Mouse (Mus musculus) neural tube, embryonic 12.5 days (tissue): ENCODE measurements around the gene Sars. TPM values are rescaled to one million over a fixed set of nuclear protein-coding genes. Genes with fewer than 3 reads are reported as not detected.

Experiments
- ATAC-seq: fragments of 200-750 bp; cut with Nextera tagmentation; 2 replicates; pipeline ENCODE4 v1.8.0; 2017; ENCODE audit warnings: low read depth, mild to moderate bottlenecking, moderate TSS enrichment, moderate library complexity; ENCODE audit not compliant: low FRiP score
- H3K27ac ChIP-seq: fragments of 300-500 bp; sonication (generic); 2 replicates; pipeline ENCODE4 v1.5.1; 2016
- H3K27me3 ChIP-seq: fragments of 300-500 bp; sonication (generic); replicated peaks from 2 replicates; pipeline ENCODE4 v1.6.1; 2016; ENCODE audit warnings: mild to moderate bottlenecking
- H3K36me3 ChIP-seq: fragments of 300-500 bp; sonication (generic); 2 replicates; pipeline ENCODE4 v1.6.1; 2016; ENCODE audit warnings: mild to moderate bottlenecking
- H3K4me1 ChIP-seq: fragments of 300-500 bp; sonication (generic); 2 replicates; pipeline ENCODE4 v1.6.1; 2016
- H3K4me2 ChIP-seq: fragments of 300-500 bp; sonication (generic); replicated peaks from 2 replicates; pipeline ENCODE4 v1.6.1; 2016; ENCODE audit warnings: mild to moderate bottlenecking
- H3K4me3 ChIP-seq: fragments of 300-500 bp; sonication (generic); 2 replicates; pipeline ENCODE4 v1.5.1; 2016
- H3K9ac ChIP-seq: fragments of 300-500 bp; sonication (generic); 2 replicates; pipeline ENCODE4 v1.6.1; 2016; ENCODE audit warnings: mild to moderate bottlenecking
- H3K9me3 ChIP-seq: fragments of 300-500 bp; sonication (generic); 2 replicates; pipeline ENCODE4 v1.6.1; 2016; ENCODE audit warnings: mild to moderate bottlenecking
- WGBS: fragments of 180-500 bp; shearing (Covaris S2); methylation state at CpG from one replicate; pipeline ENCODE4 v1.1.7; 2016; 5-methylcytosine and 5-hydroxymethylcytosine counted together
- polyA plus RNA-seq: library from polyadenylated mRNA; unstranded; fragments of >200 nt; fragmentation: Nextera tagmentation; extraction: Ambion mirVana; gene quantifications from 2 replicates; pipeline ENCODE4 v1.2.1, GENCODE M21; 2016

The Sars gene
- polyA plus RNA-seq, 1 experiment from 2014 or later: 212 TPM

DNA sequence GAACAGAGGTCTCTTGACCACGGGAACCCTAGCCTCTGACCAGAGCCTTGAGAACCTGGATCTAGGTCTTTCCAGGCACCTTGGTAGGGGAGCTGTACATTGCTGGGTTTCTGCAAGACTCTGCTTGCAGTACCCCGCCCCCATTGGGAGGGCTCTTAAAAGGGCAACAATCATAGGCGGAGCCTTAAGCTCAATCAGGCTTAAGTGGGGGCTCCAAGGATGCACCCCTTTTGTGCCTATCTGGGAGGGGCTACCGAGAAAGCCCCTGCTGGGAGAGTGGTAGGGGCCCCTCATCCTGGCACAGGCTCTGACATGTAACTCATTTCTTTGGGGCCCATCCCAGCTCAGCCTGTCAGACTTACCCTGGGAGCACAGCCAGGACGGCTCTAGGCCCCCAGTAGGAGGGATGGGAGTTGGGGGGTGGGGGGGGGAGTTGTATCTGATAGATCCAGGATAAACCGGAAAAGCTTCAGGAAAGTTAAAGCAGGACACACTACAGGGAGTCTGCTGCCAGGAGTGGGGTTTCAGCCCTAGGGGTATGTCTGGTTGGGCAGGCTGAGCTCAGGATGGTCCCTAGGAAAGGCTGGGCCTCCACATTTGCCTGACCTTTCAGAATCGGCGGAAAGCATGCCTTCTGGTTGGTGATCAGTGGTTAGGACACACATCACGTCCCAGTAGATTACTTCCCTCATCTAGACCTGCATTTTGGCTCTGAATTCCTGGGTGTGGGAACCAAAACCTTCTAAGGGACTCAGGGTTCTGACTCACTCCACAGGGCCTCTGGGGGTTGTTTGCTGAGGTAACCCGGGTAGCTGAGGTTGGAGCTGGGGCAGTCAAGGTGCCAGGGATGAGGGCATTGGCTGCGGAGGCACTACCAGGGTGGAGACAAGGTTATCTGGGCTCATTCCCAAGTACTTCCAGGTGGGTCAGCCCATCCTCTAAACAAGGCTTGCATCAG lies 20.9 kb downstream of the Sars start:
- no peaks in the 10 kb centered on the region for H3K27me3 ChIP-seq
- peak; percentile 66 for ATAC-seq
- WGBS: 19% methylated on average over 11 of the region's 11 CpGs

DNA sequence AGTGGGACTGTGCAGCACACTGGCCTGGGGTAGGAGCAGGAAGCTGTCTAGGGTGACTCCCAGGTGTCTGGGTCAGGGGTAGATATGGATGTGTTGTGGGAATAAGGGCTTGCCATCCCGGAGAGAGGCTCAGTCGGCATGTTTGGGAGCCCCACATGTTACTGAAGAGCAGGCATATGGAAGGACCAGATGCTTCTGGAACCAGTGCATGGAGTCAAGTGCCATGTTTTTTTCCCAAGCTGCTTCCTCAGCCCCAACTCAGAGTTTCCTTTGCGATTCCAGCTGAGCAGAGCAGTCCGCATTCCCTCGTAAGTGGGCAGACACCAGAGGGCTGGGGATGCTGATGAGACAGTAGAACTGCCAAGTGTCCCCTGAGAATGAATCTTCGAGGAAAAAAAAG lies 22.0 kb downstream of the Sars start:
- Histone ChIP-seq H3K4me3 (no peak overlapping the region), H3K9me3 (no peaks in the 10 kb centered on the region), H3K27ac (no peak overlapping the region), H3K9ac (peak overlapping the region; percentile 42; the same call in 1 of the 2 replicates), H3K4me2 (peak overlapping the region; percentile 52), H3K36me3 (peaks cover 24% of the 10 kb centered on the region), H3K27me3 (no peaks in the 10 kb centered on the region), H3K4me1 (peaks cover 46% of the 10 kb centered on the region)
- WGBS: 46% methylated on average over 6 of the region's 6 CpGs
- ATAC-seq: no peak

More for the DNA sequence above, 20.9 kb downstream of the Sars start:
- Histone ChIP-seq H3K36me3 (peaks cover 35% of the 10 kb centered on the region), H3K9ac (peak overlapping the region; percentile 42), H3K4me2 (peak overlapping the region; percentile 52), H3K4me3 (no peak overlapping the region), H3K27ac (peak overlapping the region; percentile 33; the same call in 1 of the 2 replicates), H3K4me1 (peaks cover 46% of the 10 kb centered on the region), H3K9me3 (no peaks in the 10 kb centered on the region)

GRCm38 (mm10) chr3:108415831-108416223 lies 29.2 kb downstream of the Sars start:
- Histone ChIP-seq H3K9me3 (peaks cover 8% of the 10 kb centered on the region), H3K36me3 (peaks cover 32% of the 10 kb centered on the region), H3K4me2 (peak overlapping the region; percentile 85), H3K9ac (peak overlapping the region; percentile 98), H3K27me3 (no peaks in the 10 kb centered on the region), H3K4me1 (peaks cover 36% of the 10 kb centered on the region), H3K27ac (peak overlapping the region; percentile 75), H3K4me3 (peak overlapping the region; percentile 92)
- ATAC-seq: peak; percentile 75
- WGBS: under 1% methylated on average over 48 of the region's 48 CpGs

GRCm38 (mm10) chr3:108414857-108415830 lies 29.9 kb downstream of the Sars start, which contains the start of gene Celsr2:
Gene Celsr2, minus strand, starts transcription at chr3:108415552.
- WGBS: 4% methylated on average over 67 of the region's 67 CpGs
- H3K4me3 ChIP-seq: peak within 1 kb of the TSS; percentile 92
- H3K36me3 ChIP-seq: peaks cover 32% of the 10 kb centered on the region
- H3K4me1 ChIP-seq: peaks cover 42% of the 10 kb centered on the region
- peak within 1 kb of the TSS; percentile 98 for H3K9ac ChIP-seq
- peak; percentile 10; the same call in 1 of the 2 replicates for ATAC-seq
- peak within 1 kb of the TSS; percentile 85 for H3K4me2 ChIP-seq
- H3K27me3 ChIP-seq: no peaks in the 10 kb centered on the region
- peaks cover 8% of the 10 kb centered on the region for H3K9me3 ChIP-seq
- H3K27ac ChIP-seq: peak within 1 kb of the TSS; percentile 75

GRCm38 (mm10) chr3:108413634-108414360 lies 31.2 kb downstream of the Sars start:
- ATAC-seq: no peak
- H3K9me3 ChIP-seq: peaks cover 8% of the 10 kb centered on the region
- WGBS: 97% methylated on average over 35 of the region's 35 CpGs
- H3K4me3 ChIP-seq: peak overlapping the region; percentile 92
- no peaks in the 10 kb centered on the region for H3K27me3 ChIP-seq
- H3K4me2 ChIP-seq: peak overlapping the region; percentile 85
- peaks cover 43% of the 10 kb centered on the region for H3K36me3 ChIP-seq
- H3K4me1 ChIP-seq: peaks cover 56% of the 10 kb centered on the region
- H3K9ac ChIP-seq: peak overlapping the region; percentile 98; the same call in 1 of the 2 replicates
- H3K27ac ChIP-seq: no peak overlapping the region

DNA sequence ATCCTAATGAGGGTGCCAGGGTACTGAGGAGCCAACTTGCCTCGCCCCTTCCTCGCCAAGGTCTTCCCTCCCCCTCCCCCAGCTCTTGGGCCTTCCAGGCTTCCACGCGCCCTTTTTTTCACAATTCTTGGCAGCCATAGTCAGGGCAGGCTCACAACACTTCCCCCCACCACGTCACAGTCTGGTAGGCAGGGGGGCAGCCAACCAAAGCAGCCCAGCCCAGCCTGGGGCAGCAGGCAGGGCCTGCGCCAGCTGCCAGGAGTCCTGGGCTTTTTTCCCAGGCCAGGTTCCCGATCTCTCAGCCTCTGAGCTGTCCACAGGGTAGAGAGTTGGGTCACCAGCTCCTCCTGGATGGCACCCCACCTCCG lies 33.3 kb downstream of the Sars start:
- Histone ChIP-seq H3K4me3 (peak overlapping the region; percentile 44), H3K36me3 (peaks cover 63% of the 10 kb centered on the region), H3K4me1 (peaks cover 71% of the 10 kb centered on the region), H3K4me2 (peak overlapping the region; percentile 92), H3K27ac (peak overlapping the region; percentile 78), H3K9me3 (peaks cover 8% of the 10 kb centered on the region), H3K9ac (peak overlapping the region; percentile 81), H3K27me3 (no peaks in the 10 kb centered on the region)
- WGBS: 45% methylated on average over 8 of the region's 8 CpGs
- peak; percentile 53 for ATAC-seq

DNA sequence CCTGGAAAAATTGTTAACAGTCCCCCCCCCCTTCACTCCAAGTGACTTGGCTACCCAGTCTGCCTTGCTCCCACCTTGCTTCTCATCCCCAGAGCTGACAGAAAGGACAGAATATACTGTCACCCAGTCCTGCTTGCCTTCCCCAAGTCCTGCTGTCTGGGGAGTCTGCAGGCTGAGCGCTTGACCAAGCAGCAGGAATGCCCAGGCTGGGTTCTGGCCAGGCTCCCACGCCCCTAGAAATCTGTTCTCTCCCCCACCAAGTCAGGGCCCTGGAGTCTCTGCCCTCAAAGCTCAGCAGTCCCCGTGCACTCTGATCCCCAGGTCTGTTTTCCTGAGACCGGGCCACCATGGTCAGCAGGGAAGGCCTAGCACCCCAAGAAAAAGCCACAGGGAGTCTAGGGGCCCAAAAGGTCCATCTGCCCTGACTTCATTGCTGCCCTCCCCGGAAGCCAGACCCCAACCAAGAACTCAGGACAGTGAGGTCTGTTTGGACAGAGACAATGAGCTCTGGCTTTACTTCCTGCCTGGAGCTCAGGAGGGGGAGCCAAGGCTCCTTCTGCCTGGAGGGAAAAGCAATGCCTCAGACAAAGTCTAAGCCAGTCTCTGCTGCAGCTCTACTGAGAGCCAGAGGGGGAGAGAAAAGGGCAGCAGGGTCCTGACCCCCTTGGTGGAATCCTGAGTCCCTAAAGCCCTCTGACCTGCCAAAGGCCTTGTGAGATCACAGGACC lies 33.8 kb downstream of the Sars start:
- Histone ChIP-seq H3K4me1 (peaks cover 77% of the 10 kb centered on the region), H3K27ac (peak overlapping the region; percentile 78), H3K9ac (peak overlapping the region; percentile 81), H3K4me2 (peak overlapping the region; percentile 92), H3K4me3 (peak overlapping the region; percentile 44), H3K36me3 (peaks cover 68% of the 10 kb centered on the region), H3K27me3 (no peaks in the 10 kb centered on the region), H3K9me3 (peaks cover 8% of the 10 kb centered on the region)
- ATAC-seq: no peak
- 32% methylated on average over 5 of the region's 5 CpGs for WGBS

DNA sequence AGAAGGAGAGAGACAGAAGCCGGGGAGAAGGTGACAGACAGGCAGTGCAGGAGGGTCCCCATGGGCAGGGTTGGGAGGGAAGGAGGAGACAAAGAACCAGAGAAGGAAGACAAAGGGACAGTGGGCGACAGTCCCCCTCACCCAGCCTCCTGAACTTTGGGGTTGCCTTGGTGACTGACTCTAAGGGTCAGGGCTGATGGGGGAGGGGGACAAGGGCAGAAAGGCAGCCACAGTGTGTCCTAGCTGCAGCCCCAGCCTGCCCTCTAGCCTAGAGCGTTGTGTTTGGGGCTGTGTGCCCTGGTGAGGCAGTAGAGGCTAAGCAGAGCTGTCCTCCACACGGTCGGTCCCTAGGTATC lies 34.7 kb downstream of the Sars start:
- Histone ChIP-seq H3K27me3 (no peaks in the 10 kb centered on the region), H3K4me1 (peaks cover 85% of the 10 kb centered on the region), H3K4me3 (peak overlapping the region; percentile 44), H3K27ac (peak overlapping the region; percentile 78), H3K4me2 (peak overlapping the region; percentile 92), H3K36me3 (peaks cover 70% of the 10 kb centered on the region), H3K9ac (peak overlapping the region; percentile 81), H3K9me3 (peaks cover 8% of the 10 kb centered on the region)
- WGBS: 6% methylated on average over 5 of the region's 5 CpGs
- ATAC-seq: peak; percentile 39

GRCm38 (mm10) chr3:108409656-108410358 lies 35.2 kb downstream of the Sars start:
- WGBS: 19% methylated on average over 8 of the region's 8 CpGs
- peak overlapping the region; percentile 78 for H3K27ac ChIP-seq
- ATAC-seq: no peak
- peak overlapping the region; percentile 44 for H3K4me3 ChIP-seq
- peak overlapping the region; percentile 92 for H3K4me2 ChIP-seq
- H3K27me3 ChIP-seq: no peaks in the 10 kb centered on the region
- peaks cover 8% of the 10 kb centered on the region for H3K9me3 ChIP-seq
- H3K9ac ChIP-seq: peak overlapping the region; percentile 81
- H3K36me3 ChIP-seq: peaks cover 75% of the 10 kb centered on the region
- H3K4me1 ChIP-seq: peaks cover 85% of the 10 kb centered on the region

- peak overlapping the region; percentile 7; the same call in 1 of the 2 replicates for H3K4me3 ChIP-seq
- WGBS: 92% methylated on average over 8 of the region's 8 CpGs
- H3K27ac ChIP-seq: no peak overlapping the region
- H3K27me3 ChIP-seq: no peaks in the 10 kb centered on the region
- peaks cover 2% of the 10 kb centered on the region; the same call in 1 of the 2 replicates for H3K9me3 ChIP-seq
- no peak overlapping the region for H3K9ac ChIP-seq
- no peak for ATAC-seq
- H3K36me3 ChIP-seq: peaks cover 75% of the 10 kb centered on the region
- peaks cover 83% of the 10 kb centered on the region for H3K4me1 ChIP-seq
- peak overlapping the region; percentile 92 for H3K4me2 ChIP-seq
Observed at GRCm38 (mm10) chr3:108408517-108409008, 36.4 kb downstream of the Sars start.
